Mouse (Mus musculus): ENCODE measurements at regions not wholly inside any gene's neighbourhood (a gene's known extent, or its start where the extent isn't known, plus 50 kb on each side); places are given as distances from the start of the nearest gene placed in this dataset.

DNA sequence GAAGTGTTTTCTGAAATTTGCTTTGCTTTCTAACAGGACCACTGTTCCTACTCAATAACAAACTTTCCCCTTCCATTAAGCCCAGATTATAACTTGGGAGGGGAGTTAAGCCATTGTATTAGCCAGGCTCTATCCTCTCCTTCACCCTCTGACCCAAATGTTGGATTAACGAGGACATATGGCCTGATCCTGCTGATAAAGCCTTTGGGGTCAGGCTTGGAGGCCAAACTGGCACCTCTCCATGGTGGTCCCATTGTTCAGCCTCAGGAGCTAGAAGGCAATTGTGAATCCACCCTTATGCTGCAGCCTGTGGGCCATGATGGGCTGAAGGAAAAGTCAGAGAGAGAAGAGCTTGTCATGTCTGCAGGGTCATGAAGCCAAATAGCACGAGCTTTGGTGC, 80.8 kb upstream of the Kiz start:
- TF ChIP-seq CTCF (IDR thresholded peaks at IDR 0.05) (no peak), EP300 (IDR thresholded peaks at IDR 0.05) (no peak)

Measured in lung, postnatal 0 days (tissue).